Mouse (Mus musculus) subcutaneous adipose tissue, adult 2 months (tissue): ENCODE data around the gene Slc16a8. TPM values are rescaled to one million over a fixed set of nuclear protein-coding genes. Genes with fewer than 3 reads are reported as not detected.

ENCODE experiments used
- polyA plus RNA-seq: library from polyadenylated mRNA; depleted of rRNA; stranded (reverse); fragments of >200 nt; gene quantifications from 2 replicates; pipeline ENCODE4 v1.2.3, GENCODE M21; 2012; ENCODE audit warnings: low replicate concordance; rRNA removed

The Slc16a8 gene
- 0.26 and 0.27 TPM in 2 replicates for polyA plus RNA-seq

GRCm38 (mm10) chr15:79254661-79255060 is at the start of gene Slc16a8:
TSS of gene Slc16a8 (minus strand) at chr15:79254761.

GRCm38 (mm10) chr15:79285399-79285798 is 30.8 kb upstream of the Slc16a8 start, which contains the start of gene Baiap2l2:
TSS of gene Baiap2l2 (minus strand) at chr15:79285537.

GRCm38 (mm10) chr15:79229058-79229821 is 25.3 kb downstream of the Slc16a8 start, which contains the start of the genes Pick1 and Gm49486:
TSS of gene Pick1 (plus strand) at chr15:79229173.
TSS of gene Gm49486 (plus strand) at chr15:79229391.

Other genes with a start within 250 kb of the Slc16a8 start
- 61.7 and 125 TPM in 2 replicates for gene H1f0, start 226.3 kb downstream of the Slc16a8 start, polyA plus RNA-seq
- 0.54 TPM in 1 of 2 replicates, not detected in the other for gene Galr3, start 212.9 kb downstream of the Slc16a8 start, polyA plus RNA-seq
- 32.5 and 48.9 TPM in 2 replicates for gene Ankrd54, start 191.9 kb downstream of the Slc16a8 start, polyA plus RNA-seq
- gene Eif3l, start 179.6 kb downstream of the Slc16a8 start, polyA plus RNA-seq = 229 TPM in 2 replicates
- gene Micall1, start 145.9 kb downstream of the Slc16a8 start, polyA plus RNA-seq = 29.8 and 85.6 TPM in 2 replicates
- 34.0 and 64.2 TPM in 2 replicates for gene Polr2f, start 113.8 kb downstream of the Slc16a8 start, polyA plus RNA-seq
- 3.5 and 6.9 TPM in 2 replicates for gene 1700088E04Rik, start 113.5 kb downstream of the Slc16a8 start, polyA plus RNA-seq
- gene Sox10, start 89.5 kb downstream of the Slc16a8 start, polyA plus RNA-seq = 1.9 and 2.1 TPM in 2 replicates
- gene Pick1, start 25.6 kb downstream of the Slc16a8 start, polyA plus RNA-seq = 26.0 and 37.5 TPM in 2 replicates
- gene Gm49486, start 25.4 kb downstream of the Slc16a8 start, polyA plus RNA-seq = 0.26 TPM in 1 of 2 replicates, not detected in the other
- 1.2 and 5.1 TPM in 2 replicates for gene Baiap2l2, start 30.8 kb upstream of the Slc16a8 start, polyA plus RNA-seq
- 42.6 and 65.2 TPM in 2 replicates for gene Pla2g6, start 73.6 kb upstream of the Slc16a8 start, polyA plus RNA-seq
- 2.5 and 3.7 TPM in 2 replicates for gene Maff, start 91.9 kb upstream of the Slc16a8 start, polyA plus RNA-seq
- 160 and 189 TPM in 2 replicates for gene Tmem184b, start 148.8 kb upstream of the Slc16a8 start, polyA plus RNA-seq
- 93.9 and 123 TPM in 2 replicates for gene Csnk1e, start 200.8 kb upstream of the Slc16a8 start, polyA plus RNA-seq